Mouse (Mus musculus) urinary bladder, postnatal 36 days (tissue): ENCODE measurements around the gene Lrrfip1.

Experiments used
- DNase-seq, 2 experiments: peaks; one replicate each; pipeline ENCODE4 v3.0.0; 2022; ENCODE audit warnings: low spot score in 2 of 2, mixed read lengths in 1 of 2

Gene Lrrfip1

GRCm38 (mm10) chr1:90998891-90999611 is 514 bp downstream of the Lrrfip1 start:
- peak in 1 of 2 experiments; percentile 32 for DNase-seq

GRCm38 (mm10) chr1:90999911-91000601 is 1.5 kb downstream of the Lrrfip1 start:
- no peak for DNase-seq

DNA sequence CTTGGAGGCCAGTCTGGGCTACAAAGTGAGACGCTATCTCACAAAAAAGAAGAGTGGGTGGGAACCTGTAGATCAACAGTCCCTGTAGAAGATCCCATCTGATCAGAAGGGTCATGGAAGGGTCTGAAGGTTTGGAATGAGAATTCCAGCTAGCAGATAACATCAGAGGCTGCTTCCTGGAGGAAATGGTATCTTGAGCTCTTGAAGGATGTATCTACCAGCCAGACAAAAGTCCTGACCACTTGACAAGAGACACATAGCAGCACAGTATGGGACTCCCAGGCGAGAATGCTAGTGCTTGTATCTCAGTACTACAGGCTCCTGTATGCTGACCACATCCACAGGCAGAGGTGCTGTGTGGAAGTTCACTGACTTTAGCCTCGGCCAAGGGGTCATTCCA is 2.6 kb downstream of the Lrrfip1 start:
- DNase-seq: no peak

- DNase-seq: no peak
Measured at GRCm38 (mm10) chr1:91001871-91002539, 3.5 kb downstream of the Lrrfip1 start.

- no peak for DNase-seq
Measured at GRCm38 (mm10) chr1:91002641-91003040, 4.1 kb downstream of the Lrrfip1 start.

GRCm38 (mm10) chr1:91003522-91004253 is 5.2 kb downstream of the Lrrfip1 start:
- DNase-seq: no peak

- DNase-seq: no peak
Measured at GRCm38 (mm10) chr1:91006037-91006436, 7.5 kb downstream of the Lrrfip1 start.

- DNase-seq: no peak
Measured at GRCm38 (mm10) chr1:91006708-91007107, 8.2 kb downstream of the Lrrfip1 start.

DNA sequence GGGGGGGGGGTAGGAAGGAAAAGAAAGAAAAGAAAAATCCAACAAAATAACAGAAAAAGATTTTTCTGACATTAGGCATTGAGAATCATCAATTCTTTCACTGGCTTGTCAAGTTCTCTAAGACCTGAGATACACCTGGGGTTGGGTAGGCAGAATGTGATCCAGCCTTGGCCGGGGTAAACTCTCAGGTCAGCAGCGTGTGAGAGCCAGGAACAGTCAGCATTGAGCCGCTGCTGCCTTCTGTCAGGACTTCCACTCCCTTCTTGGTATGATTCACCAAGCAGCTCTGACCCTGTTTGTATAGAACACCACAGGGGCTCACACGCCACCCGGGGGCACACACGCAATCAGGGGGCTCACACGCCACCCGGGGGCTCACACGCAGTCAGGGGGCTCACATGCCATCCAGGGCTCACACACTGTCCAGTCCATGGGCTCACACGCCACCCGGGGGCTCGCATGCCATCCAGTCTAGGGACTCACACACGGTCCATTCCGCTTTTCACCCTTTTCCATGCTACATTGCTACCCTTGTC is 9.7 kb downstream of the Lrrfip1 start:
- DNase-seq: no peak

DNA sequence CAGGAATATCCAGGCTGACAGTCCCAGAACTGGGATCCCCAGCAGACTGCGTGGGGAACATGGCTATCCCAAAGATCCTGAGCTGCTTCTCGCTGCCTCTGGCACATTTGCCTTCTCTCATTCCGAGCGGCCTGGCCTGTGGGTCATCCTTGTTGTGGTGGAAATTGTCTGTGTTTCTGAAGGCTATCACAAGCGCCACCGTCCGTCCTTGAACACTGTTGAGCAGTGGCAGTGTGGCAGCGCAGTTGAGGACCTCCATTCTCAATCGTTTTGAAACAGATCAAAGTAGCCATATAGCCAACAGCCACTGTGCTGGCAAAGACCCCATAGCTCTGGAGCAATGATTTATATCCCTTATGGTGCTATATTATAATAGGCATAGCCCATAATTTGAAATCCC is 10.2 kb downstream of the Lrrfip1 start:
- no peak for DNase-seq

DNA sequence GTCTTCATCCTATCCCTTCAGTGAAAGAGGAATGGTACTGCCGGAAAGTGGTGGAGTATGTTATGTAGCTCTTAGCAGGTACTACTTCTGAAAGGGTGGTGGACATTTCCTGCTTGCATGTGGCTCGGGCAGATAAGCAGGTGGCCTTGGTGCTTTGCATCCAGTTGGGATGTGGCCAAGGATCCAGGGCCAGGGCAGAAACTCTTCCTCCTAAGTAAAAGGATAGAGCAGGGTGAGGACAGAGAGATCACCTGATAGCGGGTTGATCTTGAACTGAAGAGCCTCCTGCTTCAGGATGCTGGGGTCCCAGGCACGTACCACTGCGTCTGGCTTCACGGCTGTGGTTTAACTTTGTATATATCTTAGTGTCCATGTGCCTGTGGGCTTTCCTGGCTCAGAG is 10.7 kb downstream of the Lrrfip1 start:
- DNase-seq: no peak

GRCm38 (mm10) chr1:91010216-91010615 is 11.7 kb downstream of the Lrrfip1 start:
- DNase-seq: no peak

DNA sequence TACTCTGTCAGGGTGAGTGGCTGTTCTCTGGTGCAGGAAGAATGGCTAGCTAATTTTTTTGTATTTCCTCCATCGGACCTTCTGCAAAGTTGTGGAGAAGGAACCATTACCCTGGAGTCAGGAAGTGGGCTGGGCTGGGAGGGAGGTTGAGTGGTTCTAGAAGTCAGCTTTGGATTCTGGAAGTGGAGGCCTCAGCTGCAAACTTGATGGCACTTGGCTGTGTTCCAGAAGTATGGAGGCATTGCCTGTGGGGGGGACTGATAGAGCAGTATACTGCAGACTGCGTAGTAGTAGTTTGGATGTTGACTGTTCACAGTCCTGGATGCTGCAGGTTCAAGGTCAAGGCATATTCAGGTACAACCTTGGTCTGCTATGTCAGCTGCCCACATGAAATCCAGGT is 12.2 kb downstream of the Lrrfip1 start:
- no peak for DNase-seq

- no peak for DNase-seq
Measured at GRCm38 (mm10) chr1:91011336-91011735, 12.8 kb downstream of the Lrrfip1 start.

DNA sequence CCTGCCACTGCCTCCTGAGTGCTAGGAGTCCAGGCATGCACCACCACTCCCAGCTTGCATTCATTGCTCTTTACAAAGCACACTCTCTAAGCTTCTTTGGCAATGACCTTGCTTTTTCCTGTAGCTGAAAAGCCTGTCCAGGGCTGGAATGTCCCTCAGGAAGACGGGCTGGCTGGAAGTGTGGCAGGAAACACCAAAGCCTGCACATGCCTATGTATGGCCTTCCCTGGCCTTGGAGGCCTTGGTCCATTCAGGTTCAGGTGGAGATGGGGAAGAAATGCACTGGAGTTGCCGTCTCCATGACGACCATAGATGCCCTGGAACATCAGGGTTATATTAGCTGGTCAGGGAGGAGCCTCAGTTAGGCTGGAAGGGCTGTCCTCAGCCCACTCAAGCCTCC is 15.3 kb downstream of the Lrrfip1 start:
- no peak for DNase-seq

DNA sequence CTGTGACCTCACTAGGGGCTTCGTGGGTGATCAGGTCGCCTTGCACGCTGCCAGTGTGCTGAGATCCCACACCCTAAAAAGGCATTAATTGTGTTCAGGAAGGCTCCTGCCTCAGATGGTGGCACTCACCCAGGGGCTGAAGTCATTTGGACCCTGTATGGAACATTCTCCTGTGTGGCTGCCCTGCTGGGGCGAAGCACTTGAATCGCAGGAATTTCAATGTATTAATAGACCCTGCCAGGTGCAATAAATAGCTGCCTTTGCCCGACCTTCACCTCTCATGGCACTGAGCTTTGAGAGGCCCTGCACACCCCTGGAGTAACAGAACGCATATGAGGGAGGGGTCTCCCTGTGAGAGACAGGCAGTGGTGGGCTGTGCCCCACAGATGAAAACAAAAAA is 17.0 kb downstream of the Lrrfip1 start:
- no peak for DNase-seq

DNA sequence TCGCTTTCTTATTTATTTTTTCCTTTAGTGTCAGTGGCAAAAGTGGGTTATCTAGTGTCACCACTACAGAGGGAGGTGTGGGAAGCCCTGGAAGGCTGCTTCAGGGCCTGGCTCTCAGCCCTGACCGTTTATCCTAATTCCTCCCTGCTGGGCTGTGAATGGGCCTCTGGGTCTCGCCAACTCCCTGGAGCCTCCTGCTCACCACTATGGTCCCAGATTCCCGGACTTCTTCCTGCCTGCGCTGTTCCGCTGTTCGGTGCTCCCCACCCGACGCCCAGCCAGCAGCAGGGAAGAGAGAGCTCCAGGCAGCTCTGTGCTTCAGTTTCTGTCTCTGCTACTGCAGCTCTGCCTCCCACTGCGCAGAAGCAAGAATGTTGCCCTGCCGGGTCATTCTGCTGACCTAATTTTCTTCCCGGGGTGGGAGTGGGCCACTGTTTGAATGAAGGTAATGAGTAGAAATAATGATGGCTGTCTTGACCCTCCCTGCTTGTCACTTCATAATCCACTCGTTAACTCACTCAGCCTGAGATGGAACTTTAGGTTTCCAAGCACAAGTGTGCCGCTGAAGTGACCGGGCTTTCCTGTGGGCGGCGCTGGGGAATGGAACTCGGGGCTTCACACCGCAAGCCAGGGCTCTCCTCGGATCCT is 18.7 kb downstream of the Lrrfip1 start:
- peak in 1 of 2 experiments; percentile 42 for DNase-seq

DNA sequence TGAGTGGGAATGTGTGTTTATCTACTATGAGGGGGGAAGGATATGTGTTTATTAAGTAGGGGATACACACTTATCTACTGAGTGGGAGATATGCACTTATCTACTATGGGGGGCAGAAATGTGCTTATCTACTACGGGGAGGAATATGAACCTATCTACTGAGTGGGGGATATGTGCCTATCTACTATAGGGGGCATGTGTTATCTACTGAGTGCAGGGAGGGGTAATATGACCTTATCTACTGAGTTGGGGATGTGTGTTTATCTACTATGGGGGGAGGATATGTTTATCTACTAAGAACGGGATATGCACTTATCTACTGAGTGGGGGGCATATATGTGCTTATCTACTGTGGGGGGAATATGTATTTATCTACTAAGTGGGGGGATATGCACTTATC is 20.8 kb downstream of the Lrrfip1 start:
- no peak for DNase-seq

DNA sequence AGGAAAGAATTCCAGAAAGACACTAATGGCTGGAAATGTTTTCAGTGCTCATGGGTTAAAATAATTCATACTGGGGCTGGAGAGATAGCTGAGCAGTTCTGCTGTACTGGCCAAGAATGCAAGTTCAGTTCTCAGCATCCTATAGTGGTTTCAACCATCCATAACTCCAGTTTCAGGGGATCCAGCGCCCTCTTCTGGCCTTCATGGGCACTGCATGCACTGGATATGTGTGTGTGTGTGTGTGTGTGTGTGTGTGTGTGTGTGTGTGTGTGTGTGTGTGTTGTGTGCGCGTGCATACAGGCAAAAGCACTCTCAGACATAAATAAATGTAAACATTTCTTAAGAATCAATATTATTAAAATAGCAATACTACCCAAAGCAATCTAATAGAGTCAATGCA is 22.8 kb downstream of the Lrrfip1 start:
- no peak for DNase-seq

DNA sequence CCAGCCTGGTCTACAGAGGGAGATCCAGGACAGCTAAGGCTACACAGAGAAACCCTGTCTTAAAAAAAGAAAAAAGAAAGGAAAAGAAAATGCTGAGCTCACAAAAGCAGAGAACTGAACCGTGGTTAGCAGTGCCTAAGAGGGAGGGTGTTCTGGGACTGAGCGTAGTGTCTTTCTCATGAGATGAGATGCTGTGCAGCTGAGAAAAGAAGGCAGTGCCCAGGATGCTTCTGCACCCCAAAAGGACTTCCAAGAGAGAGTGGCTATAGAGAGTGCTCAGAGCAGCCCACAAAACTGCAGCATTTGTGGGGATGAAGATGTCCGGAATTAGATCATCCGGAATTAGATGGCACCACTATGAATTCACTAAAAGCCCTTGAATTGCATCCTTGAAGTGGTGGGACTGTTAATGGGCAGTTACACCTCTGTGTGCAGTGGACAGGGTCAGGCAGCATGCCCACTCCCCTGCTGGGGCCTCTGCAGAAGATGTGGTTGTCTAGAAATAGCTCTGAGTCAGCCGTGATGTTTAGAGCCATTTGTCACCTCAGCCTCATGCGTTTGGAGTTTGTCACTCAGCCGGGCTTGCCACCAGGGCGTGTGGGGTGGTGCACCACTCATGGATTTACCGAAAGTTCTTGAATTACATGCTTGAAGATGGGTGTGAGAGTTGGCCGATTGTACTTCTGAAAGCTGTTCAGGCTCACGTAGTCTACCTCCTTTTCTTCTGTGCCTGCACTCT is 23.8 kb downstream of the Lrrfip1 start:
- DNase-seq: no peak

DNA sequence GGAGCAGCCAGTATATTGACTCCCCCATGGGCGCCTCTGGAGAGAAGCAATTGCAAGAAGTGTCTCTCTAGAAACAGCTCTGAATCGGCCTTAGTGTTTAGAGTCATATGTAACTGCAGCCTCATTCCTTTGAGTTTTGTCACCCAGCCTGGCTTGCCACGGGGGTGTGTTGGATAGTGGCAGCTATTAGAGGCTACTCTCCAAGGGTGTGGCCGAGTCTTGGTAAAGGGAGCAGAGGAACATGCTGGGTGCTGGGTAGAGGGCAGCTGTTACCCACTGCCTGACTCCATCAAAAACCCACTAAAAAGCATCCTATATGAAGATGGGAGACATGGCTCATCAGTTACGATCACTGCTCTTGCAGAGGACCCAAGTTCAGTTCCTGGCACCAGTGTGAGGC is 24.7 kb downstream of the Lrrfip1 start:
- no peak for DNase-seq
